Mouse (Mus musculus): Measurements from ENCODE around the gene Kif17. TPM values are rescaled to one million over a fixed set of nuclear protein-coding genes. Genes with fewer than 3 reads are reported as not detected.

Kif17 gene
- polyA plus RNA-seq, 1 experiment = 0.48 TPM

DNA sequence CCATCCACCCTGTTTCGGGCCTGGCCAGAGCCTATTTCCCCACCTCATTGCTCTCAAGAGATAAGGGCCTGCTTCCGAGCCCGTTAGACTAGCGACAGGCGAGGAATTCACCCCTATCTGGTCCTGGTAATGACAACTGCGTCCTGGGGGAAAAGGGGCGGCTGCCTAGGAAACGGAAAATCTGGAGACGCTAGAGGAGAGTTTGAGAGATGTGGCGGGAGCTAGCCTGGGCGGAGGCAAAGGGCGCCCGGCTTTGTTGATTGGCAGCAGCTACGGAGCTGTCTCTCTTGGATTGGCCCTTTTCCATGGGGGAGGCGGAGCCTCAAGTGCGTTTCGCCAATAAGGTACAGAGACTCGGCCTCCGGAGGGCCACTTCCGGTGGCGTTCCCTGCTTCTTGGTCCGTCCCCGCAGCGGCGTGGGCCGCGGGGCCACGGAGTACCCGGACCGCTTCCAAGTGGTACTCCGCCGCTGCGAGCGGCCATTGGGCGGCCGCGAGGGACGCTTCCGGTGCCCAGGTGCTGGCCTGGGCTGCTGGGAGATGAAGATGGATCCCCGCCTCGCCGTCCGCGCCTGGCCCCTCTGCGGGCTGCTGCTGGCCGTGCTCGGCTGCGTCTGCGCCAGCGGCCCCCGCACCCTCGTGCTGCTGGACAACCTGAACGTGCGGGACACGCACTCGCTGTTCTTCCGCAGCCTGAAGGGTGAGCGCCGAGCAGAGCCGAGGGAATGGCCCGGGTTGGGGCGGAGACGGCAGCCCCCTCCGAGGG, 54.3 kb downstream of the Kif17 start, which contains the start of gene Ddost:
Ddost (plus strand) TSS at position 391 of the 765 bp plus-strand sequence.
- under 1% methylated on average over 64 of the region's 64 CpGs for WGBS
- Histone ChIP-seq H3K4me1 (ENCODE audit: control insufficient read depth, insufficient read depth, low read length) (peaks cover 4% of the 10 kb centered on the region), H3K36me3 (ENCODE audit: control insufficient read depth, insufficient read depth, low read length) (no peaks in the 10 kb centered on the region), H3K27ac (ENCODE audit: insufficient read depth, low read depth, low read length) (no peak within 1 kb of the TSS), H3K4me3 (ENCODE audit: insufficient read depth, low read depth, low read length) (peak within 1 kb of the TSS; percentile 95), H3K27me3 (replicated peaks; ENCODE audit: control insufficient read depth, insufficient read depth, low read length) (no peaks in the 10 kb centered on the region)
- peak; percentile 100 for DNase-seq
- TF ChIP-seq POLR2A (IDR thresholded peaks at IDR 0.05; ENCODE audit: low read depth, low read length) = no peak
- no peak for TF ChIP-seq CTCF (conservative IDR thresholded peaks at IDR 0.05; ENCODE audit: insufficient read depth, insufficient read length, low read depth, low read length)

DNA sequence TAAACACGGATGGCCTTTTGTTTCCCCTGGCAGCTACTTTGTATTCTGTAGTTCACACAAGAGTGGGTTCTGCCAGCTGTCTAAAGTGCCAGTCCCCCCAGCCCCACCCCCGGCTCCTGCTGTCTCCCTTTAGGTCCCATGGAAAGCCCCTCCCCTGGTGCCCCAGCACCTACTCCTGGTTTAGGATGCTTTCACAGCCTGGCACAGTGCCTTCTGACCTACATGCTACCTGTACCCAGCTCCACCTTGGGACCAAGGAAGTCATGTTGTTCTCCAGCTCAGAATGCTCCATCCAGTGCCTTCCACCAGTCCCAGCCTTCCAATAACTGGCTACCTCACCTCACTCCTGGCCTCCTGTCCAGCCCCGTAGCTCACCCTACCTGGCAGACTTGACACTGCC, 56.8 kb downstream of the Kif17 start:
- H3K4me3 ChIP-seq (ENCODE audit: insufficient read depth, low read depth, low read length) = no peak overlapping the region
- H3K27ac ChIP-seq (ENCODE audit: insufficient read depth, low read depth, low read length) = no peak overlapping the region
- no peaks in the 10 kb centered on the region for H3K27me3 ChIP-seq (replicated peaks; ENCODE audit: control insufficient read depth, insufficient read depth, low read length)
- no peaks in the 10 kb centered on the region for H3K36me3 ChIP-seq (ENCODE audit: control insufficient read depth, insufficient read depth, low read length)
- H3K4me1 ChIP-seq (ENCODE audit: control insufficient read depth, insufficient read depth, low read length) = peaks cover 4% of the 10 kb centered on the region
- 80% methylated on average over 3 of the region's 3 CpGs for WGBS
- DNase-seq = no peak
- no peak for TF ChIP-seq CTCF (conservative IDR thresholded peaks at IDR 0.05; ENCODE audit: insufficient read depth, insufficient read length, low read depth, low read length)
- no peak for TF ChIP-seq POLR2A (IDR thresholded peaks at IDR 0.05; ENCODE audit: low read depth, low read length)

DNA sequence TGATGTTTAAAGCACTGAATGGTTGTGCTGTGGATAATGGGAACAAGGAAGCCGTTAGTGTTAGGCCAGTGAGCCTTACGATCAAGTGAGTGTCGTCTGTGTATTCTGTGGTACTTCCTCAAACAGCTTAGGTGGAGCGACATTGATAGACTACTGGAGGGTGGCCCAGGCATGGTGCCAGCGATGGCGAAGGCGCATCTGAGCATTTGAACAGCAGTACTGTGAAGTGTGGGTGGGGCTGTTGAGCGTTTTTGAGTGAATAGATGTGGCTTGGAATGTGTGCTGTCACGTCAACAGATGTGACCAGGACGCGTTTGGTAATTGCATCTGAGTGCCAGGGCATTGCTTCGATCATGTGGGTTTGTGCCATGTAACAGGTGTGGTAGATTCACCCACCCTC, 57.5 kb downstream of the Kif17 start:
- TF ChIP-seq CTCF (conservative IDR thresholded peaks at IDR 0.05; ENCODE audit: insufficient read depth, insufficient read length, low read depth, low read length) (no peak), POLR2A (IDR thresholded peaks at IDR 0.05; ENCODE audit: low read depth, low read length) (no peak)

GRCm38 (mm10) chr4:138310311-138310910, 60.2 kb downstream of the Kif17 start:
- Histone ChIP-seq H3K27me3 (replicated peaks; ENCODE audit: control insufficient read depth, insufficient read depth, low read length) (no peaks in the 10 kb centered on the region), H3K4me1 (ENCODE audit: control insufficient read depth, insufficient read depth, low read length) (peaks cover 4% of the 10 kb centered on the region), H3K27ac (ENCODE audit: insufficient read depth, low read depth, low read length) (no peak overlapping the region), H3K4me3 (ENCODE audit: insufficient read depth, low read depth, low read length) (no peak overlapping the region), H3K36me3 (ENCODE audit: control insufficient read depth, insufficient read depth, low read length) (no peaks in the 10 kb centered on the region; the same call in 1 of the 2 replicates)
- DNase-seq = no peak
- 87% methylated on average over 19 of the region's 19 CpGs for WGBS
- TF ChIP-seq CTCF (conservative IDR thresholded peaks at IDR 0.05; ENCODE audit: insufficient read depth, insufficient read length, low read depth, low read length) (no peak), POLR2A (IDR thresholded peaks at IDR 0.05; ENCODE audit: low read depth, low read length) (no peak)

More for the DNA sequence above, 57.5 kb downstream of the Kif17 start:
- WGBS = 87% methylated on average over 12 of the region's 12 CpGs
- Histone ChIP-seq H3K27me3 (replicated peaks; ENCODE audit: control insufficient read depth, insufficient read depth, low read length) (no peaks in the 10 kb centered on the region), H3K4me1 (ENCODE audit: control insufficient read depth, insufficient read depth, low read length) (peaks cover 4% of the 10 kb centered on the region), H3K4me3 (ENCODE audit: insufficient read depth, low read depth, low read length) (no peak overlapping the region), H3K27ac (ENCODE audit: insufficient read depth, low read depth, low read length) (no peak overlapping the region), H3K36me3 (ENCODE audit: control insufficient read depth, insufficient read depth, low read length) (no peaks in the 10 kb centered on the region)
- no peak for DNase-seq

GRCm38 (mm10) chr4:138311595-138311994, 61.4 kb downstream of the Kif17 start:
- no peaks in the 10 kb centered on the region for H3K27me3 ChIP-seq (replicated peaks; ENCODE audit: control insufficient read depth, insufficient read depth, low read length)
- no peak overlapping the region for H3K4me3 ChIP-seq (ENCODE audit: insufficient read depth, low read depth, low read length)
- no peak for TF ChIP-seq POLR2A (IDR thresholded peaks at IDR 0.05; ENCODE audit: low read depth, low read length)
- TF ChIP-seq CTCF (conservative IDR thresholded peaks at IDR 0.05; ENCODE audit: insufficient read depth, insufficient read length, low read depth, low read length) = peak; percentile 92
- WGBS = 49% methylated on average over 8 of the region's 8 CpGs
- H3K4me1 ChIP-seq (ENCODE audit: control insufficient read depth, insufficient read depth, low read length) = no peaks in the 10 kb centered on the region
- no peaks in the 10 kb centered on the region; the same call in 1 of the 2 replicates for H3K36me3 ChIP-seq (ENCODE audit: control insufficient read depth, insufficient read depth, low read length)
- no peak overlapping the region for H3K27ac ChIP-seq (ENCODE audit: insufficient read depth, low read depth, low read length)
- DNase-seq = peak; percentile 75

DNA sequence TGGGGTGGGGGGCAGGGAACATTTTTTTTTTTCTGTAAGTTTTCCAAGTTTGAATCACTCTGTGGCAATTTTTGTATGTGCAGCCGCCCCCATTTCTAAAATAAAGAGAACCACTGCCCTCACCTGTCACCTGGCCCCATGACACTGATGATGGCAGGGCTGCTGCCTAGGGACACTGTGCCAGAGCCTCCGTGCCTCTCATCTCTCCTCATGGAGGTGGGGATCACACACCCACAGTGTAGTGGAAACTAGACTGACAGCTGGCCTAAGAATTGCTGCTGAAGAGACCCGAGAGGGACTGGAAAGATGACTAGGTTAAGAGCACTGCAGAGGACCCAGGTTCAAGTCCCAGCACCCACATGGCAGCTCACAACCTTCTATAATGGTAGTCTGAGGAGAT, 61.9 kb downstream of the Kif17 start:
- TF ChIP-seq CTCF (conservative IDR thresholded peaks at IDR 0.05; ENCODE audit: insufficient read depth, insufficient read length, low read depth, low read length) = no peak
- TF ChIP-seq POLR2A (IDR thresholded peaks at IDR 0.05; ENCODE audit: low read depth, low read length) = no peak
- no peak overlapping the region for H3K27ac ChIP-seq (ENCODE audit: insufficient read depth, low read depth, low read length)
- H3K4me3 ChIP-seq (ENCODE audit: insufficient read depth, low read depth, low read length) = no peak overlapping the region
- H3K27me3 ChIP-seq (replicated peaks; ENCODE audit: control insufficient read depth, insufficient read depth, low read length) = no peaks in the 10 kb centered on the region
- H3K36me3 ChIP-seq (ENCODE audit: control insufficient read depth, insufficient read depth, low read length) = no peaks in the 10 kb centered on the region; the same call in 1 of the 2 replicates
- WGBS = 86% methylated on average over 3 of the region's 3 CpGs
- no peak for DNase-seq
- no peaks in the 10 kb centered on the region for H3K4me1 ChIP-seq (ENCODE audit: control insufficient read depth, insufficient read depth, low read length)

GRCm38 (mm10) chr4:138313021-138313420, 62.8 kb downstream of the Kif17 start:
- Histone ChIP-seq H3K27ac (ENCODE audit: insufficient read depth, low read depth, low read length) (no peak overlapping the region), H3K4me3 (ENCODE audit: insufficient read depth, low read depth, low read length) (no peak overlapping the region), H3K4me1 (ENCODE audit: control insufficient read depth, insufficient read depth, low read length) (no peaks in the 10 kb centered on the region), H3K27me3 (replicated peaks; ENCODE audit: control insufficient read depth, insufficient read depth, low read length) (no peaks in the 10 kb centered on the region), H3K36me3 (ENCODE audit: control insufficient read depth, insufficient read depth, low read length) (no peaks in the 10 kb centered on the region; the same call in 1 of the 2 replicates)
- DNase-seq = no peak
- WGBS = 81% methylated on average over 11 of the region's 11 CpGs
- TF ChIP-seq CTCF (conservative IDR thresholded peaks at IDR 0.05; ENCODE audit: insufficient read depth, insufficient read length, low read depth, low read length) = no peak
- TF ChIP-seq POLR2A (IDR thresholded peaks at IDR 0.05; ENCODE audit: low read depth, low read length) = no peak
